Mouse (Mus musculus) v-Abl transformed pro-B cells (cell line): ENCODE measurements around the gene Zfp507.

Source experiments
- in situ Hi-C, 2 experiments: fragments of 400-800 bp; cut with MboI; formaldehyde crosslinking; loops; one replicate each; pipeline ENCODE4 v1.15.1; 2025; ENCODE audit not compliant: unreplicated experiment in 2 of 2

The Zfp507 gene

DNA sequence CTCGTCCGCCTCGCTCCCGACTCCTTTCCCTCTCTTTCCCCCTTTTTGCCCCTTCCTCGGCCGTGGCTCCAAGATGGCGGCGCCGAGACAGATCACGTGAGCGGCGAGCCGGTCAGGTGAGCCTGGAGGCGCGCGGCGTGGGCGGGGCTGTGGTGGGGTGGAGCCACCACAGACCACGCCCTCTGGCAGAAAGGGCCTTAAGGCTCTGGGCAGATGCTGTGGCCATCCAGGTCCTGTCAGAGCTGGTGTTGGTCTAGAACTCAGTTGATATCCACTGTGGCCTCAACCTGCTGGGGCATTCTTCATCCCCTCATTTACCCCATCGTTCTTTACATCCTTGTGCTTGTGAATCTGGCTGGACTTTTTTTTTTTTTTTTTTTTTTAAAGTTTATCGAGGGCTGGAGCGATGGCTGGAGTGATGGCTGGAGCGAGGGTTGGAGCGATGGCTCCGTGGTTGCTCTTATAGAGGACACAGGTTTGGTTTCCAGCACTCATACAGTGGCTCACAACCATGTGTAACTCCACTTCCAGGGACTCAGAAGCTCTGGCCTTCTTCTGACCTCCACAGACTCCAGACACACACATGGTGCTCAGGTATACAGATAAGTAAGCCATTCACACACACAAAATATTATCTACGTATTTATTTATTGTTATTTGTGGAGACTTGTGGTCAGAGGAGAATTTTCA is at the start of gene Zfp507:
Gene Zfp507, minus strand, starts transcription at position 98 of the 690 bp plus-strand sequence.
- in situ Hi-C loops: loop anchor here (10.0 kb wide), 2 partner anchors 62 to 1568 kb away; partner anchors contain the start of gene Gpi1 (in 1 of the 2)

- in situ Hi-C loops: loop anchor here (10.0 to 25.0 kb wide), 4 partner anchors 86 to 1438 kb away; no protein-coding TSS in a partner anchor
Observed at GRCm38 (mm10) chr7:35850426-35850825, 47.6 kb upstream of the Zfp507 start.

- in situ Hi-C loops: no loop called here
Observed at GRCm38 (mm10) chr7:35848526-35848925, 45.7 kb upstream of the Zfp507 start.

DNA sequence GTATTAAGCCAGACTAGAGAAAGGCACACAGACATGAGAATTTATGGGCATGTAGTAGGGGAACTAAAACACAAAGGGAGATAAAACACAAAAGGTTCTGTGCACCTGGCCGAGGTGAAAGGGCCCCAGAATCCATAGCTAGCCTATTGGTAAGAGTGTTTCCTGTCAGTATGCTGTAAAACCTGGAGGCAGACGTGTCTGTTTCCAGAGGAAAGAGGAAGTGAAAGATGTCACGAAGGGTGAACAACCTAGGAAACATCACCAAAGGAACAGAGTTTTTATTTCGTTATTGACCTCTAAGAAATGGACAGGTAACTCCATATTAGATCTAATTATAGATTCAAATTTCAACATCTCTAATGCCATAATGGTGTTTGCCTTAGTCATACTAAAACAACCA is 37.7 kb upstream of the Zfp507 start:
- in situ Hi-C loops: no loop called here

- in situ Hi-C loops: no loop called here
Observed at GRCm38 (mm10) chr7:35836851-35837250, 34.0 kb upstream of the Zfp507 start.

DNA sequence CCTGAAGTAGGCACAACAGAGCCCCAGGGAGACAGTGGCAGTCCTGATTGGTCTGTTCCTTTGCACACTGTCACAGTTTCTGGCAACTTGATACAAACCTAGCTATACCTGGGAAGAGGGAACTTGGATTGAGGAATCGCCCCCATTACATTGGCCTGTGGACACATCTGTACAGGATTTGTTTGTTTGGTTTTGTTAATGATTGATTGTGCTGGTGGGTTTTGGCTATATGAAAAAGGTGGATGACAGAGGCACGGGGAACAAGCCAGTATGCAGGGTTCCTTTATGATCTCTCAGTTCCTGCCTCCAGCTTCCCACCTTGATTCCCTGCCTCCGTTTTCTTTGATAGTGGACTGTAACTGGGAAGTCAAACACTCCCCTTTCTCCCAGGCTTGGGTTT is 33.6 kb upstream of the Zfp507 start:
- in situ Hi-C loops: no loop called here

DNA sequence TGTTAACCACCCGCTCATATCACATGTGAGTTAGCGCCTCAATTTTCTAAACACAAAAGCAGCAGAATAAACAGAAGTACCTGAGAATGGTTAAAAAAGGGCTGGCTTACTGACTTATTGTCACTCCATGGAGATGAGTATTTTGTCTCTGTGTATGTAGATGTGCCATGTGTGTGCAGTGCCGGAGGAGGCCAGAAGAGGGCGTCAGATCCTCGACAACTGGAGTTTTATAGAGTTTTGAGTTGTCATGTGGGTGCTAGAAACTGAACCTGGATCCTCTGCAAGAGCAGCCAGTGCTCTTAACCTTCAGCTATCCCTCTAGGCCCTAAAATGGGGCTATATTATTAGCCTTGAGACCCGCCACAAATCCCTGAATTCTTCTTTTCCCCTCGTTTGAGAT is 27.3 kb upstream of the Zfp507 start:
- in situ Hi-C loops: no loop called here

GRCm38 (mm10) chr7:35823906-35824305 is 21.1 kb upstream of the Zfp507 start:
- in situ Hi-C loops: no loop called here

GRCm38 (mm10) chr7:35822320-35822719 is 19.5 kb upstream of the Zfp507 start:
- in situ Hi-C loops: no loop called here

DNA sequence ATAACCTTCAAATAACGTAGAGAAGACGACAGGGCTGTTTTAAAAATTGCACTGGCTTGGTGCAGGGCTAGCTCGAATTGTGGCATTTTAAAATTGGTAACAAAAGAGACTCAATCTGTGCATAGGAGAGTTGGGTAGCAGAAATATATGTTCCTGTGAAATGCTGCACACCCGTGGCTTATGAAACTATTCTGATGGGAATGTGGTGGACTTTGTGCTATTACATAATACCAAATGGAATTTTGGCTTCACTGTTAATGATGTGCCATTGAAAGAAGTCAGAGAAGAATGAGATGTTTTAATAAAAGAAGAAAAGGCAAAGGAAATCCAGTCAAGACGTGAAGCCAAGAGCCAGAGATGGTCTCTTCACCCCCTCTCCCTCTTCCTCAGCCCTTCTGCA is 18.6 kb upstream of the Zfp507 start:
- in situ Hi-C loops: no loop called here

GRCm38 (mm10) chr7:35819486-35819885 is 16.7 kb upstream of the Zfp507 start:
- in situ Hi-C loops: no loop called here

DNA sequence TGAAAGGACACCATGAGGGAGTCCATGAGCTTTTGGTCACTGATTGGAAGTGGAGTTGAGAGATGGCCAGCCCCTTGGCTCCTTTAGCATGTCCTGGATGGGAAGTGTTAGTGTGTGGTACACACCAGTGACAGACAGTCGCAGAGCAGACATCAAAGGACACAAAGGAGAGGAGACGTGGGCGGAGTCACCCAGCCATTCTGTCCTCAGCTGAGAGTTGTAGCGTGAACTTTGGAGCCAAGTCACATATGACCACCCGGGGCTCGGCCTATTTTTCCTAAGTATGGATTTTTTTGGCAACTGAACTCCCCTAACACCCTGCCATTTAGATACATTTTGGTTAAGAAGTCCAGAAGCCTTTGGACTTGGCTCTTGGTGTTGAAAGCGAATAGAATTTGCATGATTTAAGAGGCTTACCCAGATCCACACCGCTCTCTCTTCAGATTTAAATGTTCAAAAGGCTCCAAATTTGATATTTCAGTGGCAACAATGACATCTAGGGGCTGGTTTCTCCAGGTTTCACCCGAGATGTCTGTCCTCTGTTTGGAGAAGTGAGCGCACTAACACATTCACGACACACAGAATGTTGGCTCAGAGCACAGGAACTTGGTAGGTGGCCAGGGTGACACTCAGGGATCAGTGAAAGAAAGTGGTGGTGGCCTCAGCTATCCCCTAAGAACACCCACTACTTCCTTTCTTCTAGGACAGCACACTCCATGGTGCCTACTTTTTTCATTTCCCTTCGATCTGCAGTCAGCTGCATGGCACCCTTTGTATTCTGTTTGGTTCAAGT is 12.2 kb upstream of the Zfp507 start:
- in situ Hi-C loops: no loop called here

DNA sequence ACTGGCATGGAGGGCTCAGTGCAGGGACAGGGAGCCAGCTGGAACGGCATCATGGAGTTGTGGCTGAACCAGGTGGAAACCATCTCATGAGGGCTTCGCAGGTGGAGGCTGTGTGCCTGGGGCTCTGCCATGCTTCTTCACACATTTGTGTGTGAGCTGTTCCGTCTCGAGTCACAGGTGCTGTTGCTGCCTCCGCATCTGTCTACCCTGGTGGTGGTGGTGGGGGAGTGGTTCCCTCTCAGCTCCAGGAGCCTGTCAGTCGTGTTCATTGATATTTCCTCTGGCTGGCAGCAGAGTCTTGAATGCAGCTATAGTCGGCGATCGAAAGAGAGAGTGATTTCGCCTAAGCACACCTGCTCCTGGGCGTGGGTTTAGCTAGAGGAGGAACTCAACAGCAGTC is 10.5 kb upstream of the Zfp507 start:
- in situ Hi-C loops: no loop called here

DNA sequence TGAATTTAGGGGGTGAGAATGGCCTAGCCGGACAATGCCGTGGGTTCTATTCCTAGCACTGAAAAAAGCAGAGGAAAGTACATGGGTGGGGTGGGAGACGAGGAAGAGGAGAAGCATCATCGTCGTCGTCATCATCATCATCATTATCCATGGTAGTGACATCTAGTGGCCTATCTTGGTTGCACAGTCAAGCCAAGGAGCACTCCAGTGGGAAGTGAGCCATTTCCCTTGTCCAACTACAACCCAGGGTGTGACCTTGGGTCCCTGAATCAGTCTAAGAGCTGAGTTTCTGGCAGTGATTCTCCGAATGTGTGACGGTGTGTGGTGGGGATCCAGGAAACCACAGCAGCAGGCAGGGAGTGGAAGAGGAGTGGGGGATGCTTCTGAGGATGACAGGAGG is 7.9 kb upstream of the Zfp507 start:
- in situ Hi-C loops: no loop called here

- in situ Hi-C loops: loop anchor here (10.0 kb wide), 2 partner anchors 61 to 1569 kb away; partner anchors contain the start of gene Gpi1 (in 1 of the 2)
Observed at GRCm38 (mm10) chr7:35804206-35804605, 1.4 kb upstream of the Zfp507 start.

GRCm38 (mm10) chr7:35802201-35802905 is 450 bp downstream of the Zfp507 start:
- in situ Hi-C loops: loop anchor here (10.0 kb wide), 2 partner anchors 62 to 1568 kb away; partner anchors contain the start of gene Gpi1 (in 1 of the 2)

DNA sequence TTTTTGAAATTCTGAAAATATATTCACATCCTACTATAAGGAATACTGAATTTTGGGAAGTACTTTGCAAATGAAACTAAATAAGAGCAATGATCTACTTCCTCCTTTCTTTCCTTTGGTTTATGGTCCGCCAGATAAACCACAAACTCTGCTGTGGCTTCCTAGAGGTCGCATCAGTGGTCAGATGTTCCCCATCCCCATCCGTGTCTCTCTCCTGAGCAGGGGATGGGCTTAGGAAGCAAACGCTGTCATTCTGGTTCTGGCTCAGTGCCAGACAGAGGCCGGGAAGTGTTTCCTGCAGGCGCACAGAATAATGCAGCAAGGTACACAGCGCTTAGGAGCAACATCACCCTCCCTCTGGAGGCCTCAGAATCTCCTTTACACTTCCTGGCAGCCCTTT is 6.7 kb downstream of the Zfp507 start:
- in situ Hi-C loops: no loop called here

DNA sequence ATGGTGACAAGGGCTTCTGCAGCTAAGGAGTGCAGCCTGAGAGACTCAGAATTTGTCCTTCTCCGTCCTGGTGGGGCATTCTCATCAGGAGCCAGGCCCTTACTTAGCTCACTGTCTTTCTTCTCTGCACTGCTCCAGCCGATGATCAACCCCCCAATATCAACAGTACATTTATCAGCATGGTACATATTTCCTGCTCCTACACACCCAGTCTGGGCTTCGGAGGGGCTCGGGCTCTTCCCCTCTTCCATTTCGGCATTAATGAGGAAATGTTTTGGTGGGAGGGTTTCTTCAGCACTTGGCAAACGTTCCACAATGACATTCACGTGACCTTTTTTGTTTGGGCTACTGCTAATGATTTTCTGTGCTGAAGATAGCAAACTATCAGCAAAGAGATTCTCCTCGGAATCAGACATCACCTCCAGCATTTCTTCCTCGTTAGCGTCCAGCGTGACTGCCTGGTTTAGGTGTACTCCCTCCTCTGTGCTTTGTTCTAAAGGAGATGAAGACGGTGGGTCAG is 8.6 kb downstream of the Zfp507 start:
- in situ Hi-C loops: no loop called here

DNA sequence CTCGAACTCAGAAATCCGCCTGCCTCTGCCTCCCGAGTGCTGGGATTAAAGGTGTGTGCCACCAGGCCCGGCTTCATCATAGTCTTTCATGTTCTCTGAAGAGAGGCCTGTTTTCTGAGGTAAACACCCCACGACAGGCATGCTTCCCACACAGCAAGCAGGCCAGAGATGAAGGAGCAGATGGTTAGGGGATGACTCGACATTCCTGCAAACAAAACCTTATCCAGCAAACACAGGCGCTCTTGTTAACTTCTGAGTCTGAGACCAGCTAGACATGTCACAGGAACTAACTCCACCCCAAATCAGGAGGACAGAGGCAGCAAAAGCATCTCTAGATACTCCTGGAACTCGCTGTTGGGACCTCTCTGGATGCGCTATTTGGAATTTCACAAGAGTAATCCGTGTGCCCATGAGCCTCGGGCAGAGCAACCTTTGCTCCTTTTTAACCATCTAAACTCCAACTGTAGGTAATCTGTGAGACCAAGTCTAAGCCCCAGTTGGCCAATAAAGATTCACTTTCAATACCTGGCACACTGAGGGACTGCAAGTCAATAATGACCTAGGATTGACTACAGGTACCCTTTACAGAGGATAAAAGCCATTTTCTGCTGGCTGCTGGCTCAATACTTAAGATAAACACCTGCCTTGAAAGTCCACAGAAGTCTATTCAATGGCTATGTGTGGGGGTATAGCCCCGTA is 10.5 kb downstream of the Zfp507 start:
- in situ Hi-C loops: no loop called here

- in situ Hi-C loops: no loop called here
Observed at GRCm38 (mm10) chr7:35790926-35791325, 11.9 kb downstream of the Zfp507 start.
